Mouse (Mus musculus) liver, embryonic 13.5 days (tissue): ENCODE data around the gene Spata32. TPM values are rescaled to one million over a fixed set of nuclear protein-coding genes. Genes with fewer than 3 reads are reported as not detected.

Experiments used
- ATAC-seq: fragments of 200-750 bp; cut with Nextera tagmentation; 2 replicates; pipeline ENCODE4 v1.8.0; 2017; ENCODE audit warnings: low read depth, mild to moderate bottlenecking, moderate number of reproducible peaks, moderate library complexity
- DNase-seq: peaks from one replicate; pipeline ENCODE4 v3.0.0; 2022
- H3K27ac ChIP-seq: fragments of 300-500 bp; sonication (generic); 2 replicates; pipeline ENCODE4 v1.5.1; 2015; ENCODE audit warnings: moderate library complexity, mild to moderate bottlenecking, inconsistent platforms
- H3K27me3 ChIP-seq: fragments of 300-500 bp; sonication (generic); 2 replicates; pipeline ENCODE4 v1.6.1; 2015; ENCODE audit warnings: mild to moderate bottlenecking, inconsistent platforms
- H3K36me3 ChIP-seq: fragments of 300-500 bp; sonication (generic); 2 replicates; pipeline ENCODE4 v1.6.1; 2015; ENCODE audit warnings: mild to moderate bottlenecking, inconsistent platforms
- H3K4me1 ChIP-seq: fragments of 300-500 bp; sonication (generic); replicated peaks from 2 replicates; pipeline ENCODE4 v1.6.1; 2015; ENCODE audit warnings: inconsistent platforms
- H3K4me2 ChIP-seq: fragments of 300-500 bp; sonication (generic); 2 replicates; pipeline ENCODE4 v1.6.1; 2015; ENCODE audit warnings: inconsistent platforms, mild to moderate bottlenecking, moderate library complexity
- H3K4me3 ChIP-seq: fragments of 300-500 bp; sonication (generic); replicated peaks from 2 replicates; pipeline ENCODE4 v1.5.1; 2015; ENCODE audit warnings: mild to moderate bottlenecking, inconsistent platforms
- H3K9ac ChIP-seq: fragments of 300-500 bp; sonication (generic); 2 replicates; pipeline ENCODE4 v1.6.1; 2015; ENCODE audit warnings: mild to moderate bottlenecking, inconsistent platforms
- H3K9me3 ChIP-seq: fragments of 300-500 bp; sonication (generic); replicated peaks from 2 replicates; pipeline ENCODE4 v1.6.1; 2016; ENCODE audit warnings: inconsistent platforms
- WGBS: fragments of 180-500 bp; shearing (Covaris S2); methylation state at CpG from one replicate; pipeline ENCODE4 v1.1.7; 2015; ENCODE audit not compliant: insufficient replicate concordance; 5-methylcytosine and 5-hydroxymethylcytosine counted together
- polyA plus RNA-seq: library from polyadenylated mRNA; unstranded; fragments of >200 nt; fragmentation: Nextera tagmentation; extraction: Ambion mirVana; gene quantifications from 2 replicates; pipeline ENCODE4 v1.2.1, GENCODE M21; 2015

Gene Spata32
- polyA plus RNA-seq, 1 experiment from 2014 or later, result not detected

DNA sequence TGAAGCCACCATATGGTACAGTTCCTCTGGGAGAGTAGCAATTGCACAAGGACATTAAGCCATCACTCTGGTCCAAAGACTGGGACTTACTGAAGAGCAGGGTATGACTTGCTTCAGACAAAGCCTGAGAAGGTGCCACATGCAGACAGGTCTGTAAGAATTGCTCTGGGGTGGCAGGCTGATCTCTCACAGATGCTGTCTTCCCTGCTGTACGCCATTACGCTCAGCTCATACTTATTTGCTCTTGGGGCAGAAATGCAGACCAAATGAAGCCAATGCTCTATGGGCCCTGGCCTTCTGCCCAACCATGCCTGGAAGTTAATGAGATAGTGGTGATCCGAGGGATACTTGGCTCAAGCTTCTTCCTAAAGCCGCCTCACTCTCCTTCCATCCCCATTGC is 26.6 kb upstream of the Spata32 start:
- Histone ChIP-seq H3K9ac (no peak overlapping the region), H3K36me3 (peaks cover 7% of the 10 kb centered on the region; the same call in 1 of the 2 replicates), H3K4me2 (no peak overlapping the region), H3K4me1 (peaks cover 25% of the 10 kb centered on the region), H3K27ac (no peak overlapping the region), H3K9me3 (no peaks in the 10 kb centered on the region), H3K27me3 (no peaks in the 10 kb centered on the region), H3K4me3 (no peak overlapping the region)
- DNase-seq, result no peak
- ATAC-seq, result no peak
- WGBS, result 83% methylated on average over 4 of the region's 4 CpGs

DNA sequence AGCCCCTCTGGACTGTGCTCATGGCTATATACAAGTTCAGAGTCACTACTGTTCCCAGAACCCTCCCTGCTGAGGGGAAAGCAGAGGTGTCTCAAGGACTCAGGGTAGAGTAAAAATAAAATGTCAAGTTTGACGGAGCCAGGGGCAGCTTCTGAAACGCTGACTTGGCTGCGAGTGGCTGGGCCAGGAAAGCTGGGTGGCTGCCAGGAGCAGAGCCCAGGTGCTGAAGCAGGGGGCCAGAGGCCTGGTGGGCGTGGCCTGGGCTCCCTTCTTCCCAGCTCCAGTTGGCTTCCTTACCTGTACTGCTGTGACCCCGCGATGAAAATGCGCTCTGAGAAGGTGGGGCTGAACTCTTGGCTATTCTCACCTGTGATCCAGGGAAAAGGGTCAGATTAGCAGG is 22.5 kb upstream of the Spata32 start:
- DNase-seq (no peak), ATAC-seq (no peak)
- Histone ChIP-seq H3K27me3 (no peaks in the 10 kb centered on the region), H3K27ac (no peak overlapping the region), H3K36me3 (peaks cover 29% of the 10 kb centered on the region), H3K9me3 (no peaks in the 10 kb centered on the region), H3K9ac (no peak overlapping the region), H3K4me2 (no peak overlapping the region), H3K4me3 (no peak overlapping the region), H3K4me1 (peaks cover 7% of the 10 kb centered on the region)
- 42% methylated on average over 7 of the region's 7 CpGs for WGBS

DNA sequence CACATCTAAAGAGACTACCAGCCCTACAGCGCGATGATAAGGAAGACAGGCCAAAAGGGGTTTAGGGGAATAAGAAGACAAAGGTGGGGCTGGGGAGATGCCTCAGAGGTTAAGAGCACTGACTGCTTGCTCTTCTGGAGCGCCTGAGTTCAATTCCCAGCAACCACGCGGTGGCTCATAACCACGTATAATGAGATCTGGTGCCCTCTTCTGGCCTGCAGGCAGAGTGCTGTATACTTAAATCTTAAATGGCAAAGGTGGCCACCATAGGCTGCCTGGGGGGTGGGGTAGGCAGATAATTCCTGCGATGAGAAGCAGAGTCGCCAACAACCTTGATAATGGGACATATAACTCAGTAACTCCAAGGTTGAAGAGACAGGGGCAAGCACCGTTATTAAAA is 19.5 kb upstream of the Spata32 start:
- Histone ChIP-seq H3K27me3 (no peaks in the 10 kb centered on the region), H3K36me3 (peaks cover 29% of the 10 kb centered on the region), H3K9me3 (no peaks in the 10 kb centered on the region), H3K4me2 (no peak overlapping the region), H3K9ac (no peak overlapping the region), H3K4me1 (0 out of 2 replicates have a peak, but pooled peaks cover 6% of the 10 kb centered on the region), H3K27ac (no peak overlapping the region), H3K4me3 (no peak overlapping the region)
- DNase-seq (no peak), ATAC-seq (no peak)
- WGBS, result 58% methylated on average over 9 of the region's 9 CpGs

DNA sequence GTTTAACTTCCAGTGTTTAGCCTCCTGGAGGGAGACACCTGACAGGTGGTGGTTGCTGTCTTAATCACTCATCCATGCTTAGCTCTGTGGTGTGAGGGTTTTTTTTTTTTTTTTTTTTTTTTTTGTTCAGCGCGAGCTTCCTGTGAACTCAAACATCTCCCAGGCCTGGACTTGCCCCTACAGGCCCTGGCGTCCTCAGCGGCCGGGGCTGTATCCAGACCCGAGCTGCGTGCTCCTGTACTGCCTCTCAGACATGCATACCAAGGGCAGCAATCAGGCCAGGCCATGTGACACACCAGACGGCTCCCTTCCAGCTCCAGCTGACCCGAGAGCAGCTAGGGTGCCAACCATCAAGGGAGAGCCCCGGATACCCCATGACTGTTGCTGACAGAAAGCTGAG is 18.7 kb upstream of the Spata32 start:
- no peak for ATAC-seq
- Histone ChIP-seq H3K36me3 (peaks cover 29% of the 10 kb centered on the region), H3K27ac (no peak overlapping the region), H3K4me1 (0 out of 2 replicates have a peak, but pooled peaks cover 6% of the 10 kb centered on the region), H3K9me3 (no peaks in the 10 kb centered on the region), H3K4me3 (no peak overlapping the region), H3K27me3 (no peaks in the 10 kb centered on the region), H3K4me2 (no peak overlapping the region), H3K9ac (no peak overlapping the region)
- DNase-seq, result no peak
- 76% methylated on average over 10 of the region's 10 CpGs for WGBS

DNA sequence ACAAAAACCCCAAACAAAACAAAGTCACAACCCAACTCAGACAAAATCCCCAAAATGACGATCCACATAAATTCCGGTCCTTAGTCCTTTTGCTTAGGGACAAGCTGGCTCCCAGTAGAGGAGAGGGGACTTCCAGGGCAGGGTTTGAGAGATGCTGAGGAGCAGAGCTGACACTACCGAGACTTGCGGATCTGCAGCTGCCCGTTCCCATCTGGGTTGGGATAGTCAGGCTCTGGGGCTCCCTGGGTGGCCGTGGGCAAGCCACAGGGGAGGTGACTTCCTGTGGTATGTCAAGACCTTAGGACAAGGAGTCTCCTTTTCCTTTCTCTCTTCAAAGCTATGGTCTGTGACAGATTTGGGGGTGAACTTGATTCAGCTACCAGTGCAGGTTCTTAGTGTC is 18.2 kb upstream of the Spata32 start:
- H3K4me2 ChIP-seq, result no peak overlapping the region
- 0 out of 2 replicates have a peak, but pooled peaks cover 6% of the 10 kb centered on the region for H3K4me1 ChIP-seq
- peaks cover 29% of the 10 kb centered on the region for H3K36me3 ChIP-seq
- no peak overlapping the region for H3K9ac ChIP-seq
- no peak overlapping the region for H3K4me3 ChIP-seq
- no peaks in the 10 kb centered on the region for H3K27me3 ChIP-seq
- DNase-seq, result no peak
- ATAC-seq, result no peak
- WGBS, result 65% methylated on average over 6 of the region's 6 CpGs
- no peak overlapping the region for H3K27ac ChIP-seq
- no peaks in the 10 kb centered on the region for H3K9me3 ChIP-seq

DNA sequence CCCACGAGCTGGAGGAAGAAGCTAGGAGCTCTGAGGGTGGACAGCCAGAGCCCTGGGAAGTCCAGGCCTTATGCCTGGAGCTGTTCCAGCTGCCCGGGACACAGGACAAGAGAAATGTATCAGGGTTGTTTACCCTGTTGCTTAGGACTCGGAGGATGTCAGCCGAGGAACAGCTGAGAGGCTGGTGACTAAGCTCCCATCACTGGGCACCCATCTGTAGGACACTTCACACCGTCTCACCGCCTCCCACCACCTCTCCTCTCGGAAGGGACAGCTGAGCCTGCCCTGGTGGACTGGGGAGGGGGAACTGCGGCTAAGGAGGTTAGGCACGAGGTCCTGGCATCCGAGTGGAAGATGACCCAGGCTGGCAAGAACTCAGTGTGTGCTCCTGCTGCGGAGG is 17.5 kb upstream of the Spata32 start:
- no peak overlapping the region for H3K27ac ChIP-seq
- H3K9me3 ChIP-seq, result no peaks in the 10 kb centered on the region
- DNase-seq (no peak), ATAC-seq (no peak)
- 0 out of 2 replicates have a peak, but pooled peaks cover 2% of the 10 kb centered on the region for H3K4me1 ChIP-seq
- peaks cover 28% of the 10 kb centered on the region for H3K36me3 ChIP-seq
- H3K9ac ChIP-seq, result no peak overlapping the region
- no peak overlapping the region for H3K4me2 ChIP-seq
- no peaks in the 10 kb centered on the region for H3K27me3 ChIP-seq
- H3K4me3 ChIP-seq, result no peak overlapping the region
- WGBS, result 62% methylated on average over 11 of the region's 11 CpGs

DNA sequence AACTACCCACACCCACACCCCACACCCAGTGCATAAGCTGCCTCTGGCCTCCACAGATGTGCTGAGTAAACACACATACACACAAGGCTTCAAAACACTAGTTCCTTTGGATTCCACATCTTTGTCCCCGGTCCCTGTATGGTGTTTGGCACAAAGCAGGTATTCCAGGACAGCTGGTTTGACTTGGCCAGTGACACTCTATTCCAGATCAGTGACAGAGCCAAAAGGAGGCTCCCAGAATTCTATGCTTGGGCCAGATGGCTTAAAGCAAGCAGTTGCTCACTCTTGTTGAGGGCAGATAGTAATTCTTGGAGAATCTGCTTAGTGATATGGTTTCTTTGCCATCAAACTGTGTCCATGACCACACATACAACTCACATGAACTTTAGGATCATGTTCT is 16.2 kb upstream of the Spata32 start:
- no peak overlapping the region for H3K27ac ChIP-seq
- no peaks in the 10 kb centered on the region for H3K9me3 ChIP-seq
- H3K36me3 ChIP-seq, result peaks cover 27% of the 10 kb centered on the region
- no peak overlapping the region for H3K4me2 ChIP-seq
- no peaks in the 10 kb centered on the region for H3K27me3 ChIP-seq
- no peaks in the 10 kb centered on the region for H3K4me1 ChIP-seq
- WGBS, result 56% methylated on average over 1 of the region's 1 CpGs
- H3K4me3 ChIP-seq, result no peak overlapping the region
- ATAC-seq (no peak), DNase-seq (no peak)
- no peak overlapping the region for H3K9ac ChIP-seq

DNA sequence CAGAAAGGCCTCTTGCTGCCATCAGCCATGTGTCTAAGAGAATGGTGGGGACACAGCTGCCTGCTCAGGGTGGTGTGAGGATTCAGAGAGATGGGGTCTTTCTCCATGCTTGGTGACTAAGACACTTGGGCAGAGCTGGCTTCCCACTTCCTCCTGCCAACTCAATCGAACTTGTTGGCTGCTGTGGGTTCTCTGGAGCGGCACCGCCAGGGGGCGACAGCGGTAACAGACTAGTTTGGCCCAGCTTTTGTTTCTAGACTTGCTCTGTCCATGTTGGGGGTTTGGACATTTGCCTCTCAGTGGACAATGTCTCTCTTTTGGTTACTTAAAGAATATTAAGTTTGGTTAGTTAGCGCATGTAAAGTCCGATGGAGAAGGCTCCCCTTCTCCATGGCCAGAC is 14.7 kb upstream of the Spata32 start:
- H3K9me3 ChIP-seq, result no peaks in the 10 kb centered on the region
- WGBS, result 23% methylated on average over 7 of the region's 7 CpGs
- H3K36me3 ChIP-seq, result peaks cover 24% of the 10 kb centered on the region
- DNase-seq (peak; percentile 39), ATAC-seq (no peak)
- no peak overlapping the region for H3K4me3 ChIP-seq
- H3K27ac ChIP-seq, result no peak overlapping the region
- H3K9ac ChIP-seq, result no peak overlapping the region
- no peaks in the 10 kb centered on the region for H3K27me3 ChIP-seq
- H3K4me2 ChIP-seq, result no peak overlapping the region
- no peaks in the 10 kb centered on the region for H3K4me1 ChIP-seq

DNA sequence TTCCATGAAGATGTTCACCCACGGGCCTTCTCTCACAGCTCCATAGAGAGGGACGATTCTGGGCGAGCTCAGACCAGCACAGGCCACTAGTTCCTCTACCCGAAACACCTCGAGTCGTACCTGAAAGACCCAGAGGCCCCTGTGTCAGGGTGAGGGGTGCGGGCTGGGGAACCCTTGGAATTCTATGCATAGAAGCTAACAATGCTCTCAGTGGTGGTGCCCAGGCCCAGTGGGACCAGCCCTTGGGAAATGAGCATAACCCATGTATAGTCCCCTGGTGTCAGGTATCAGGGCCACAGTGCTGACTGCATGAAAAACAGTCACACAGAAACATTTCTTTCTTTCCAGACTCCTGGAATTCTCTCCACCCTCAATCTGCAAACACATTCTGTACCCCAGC is 13.1 kb upstream of the Spata32 start:
- Histone ChIP-seq H3K27me3 (no peaks in the 10 kb centered on the region), H3K4me3 (no peak overlapping the region), H3K27ac (no peak overlapping the region), H3K9me3 (no peaks in the 10 kb centered on the region), H3K9ac (no peak overlapping the region), H3K36me3 (peaks cover 23% of the 10 kb centered on the region), H3K4me2 (no peak overlapping the region), H3K4me1 (no peaks in the 10 kb centered on the region)
- WGBS, result 72% methylated on average over 7 of the region's 7 CpGs
- ATAC-seq (no peak), DNase-seq (no peak)

DNA sequence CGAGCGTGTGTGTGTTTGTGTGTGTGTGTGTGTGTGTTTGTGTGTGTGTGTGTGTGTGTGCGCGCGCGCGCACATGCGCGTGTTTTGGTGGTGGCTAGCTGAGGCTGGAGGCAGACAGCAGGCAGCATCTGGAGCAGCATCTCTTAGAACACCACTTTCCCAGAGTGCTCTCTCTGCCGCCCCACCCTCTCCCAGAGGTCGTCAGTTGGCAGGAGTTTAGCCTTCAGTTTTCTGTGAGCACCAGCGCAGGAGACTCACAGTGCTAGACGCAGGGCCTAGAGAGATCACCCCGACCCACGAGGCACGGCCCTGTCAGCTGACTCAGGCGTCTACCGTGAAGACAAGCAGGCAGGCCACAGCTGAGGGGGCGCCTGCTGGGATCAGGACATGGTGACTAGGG is 12.4 kb upstream of the Spata32 start:
- Histone ChIP-seq H3K4me2 (no peak overlapping the region), H3K27me3 (no peaks in the 10 kb centered on the region)
- 85% methylated on average over 19 of the region's 19 CpGs for WGBS

DNA sequence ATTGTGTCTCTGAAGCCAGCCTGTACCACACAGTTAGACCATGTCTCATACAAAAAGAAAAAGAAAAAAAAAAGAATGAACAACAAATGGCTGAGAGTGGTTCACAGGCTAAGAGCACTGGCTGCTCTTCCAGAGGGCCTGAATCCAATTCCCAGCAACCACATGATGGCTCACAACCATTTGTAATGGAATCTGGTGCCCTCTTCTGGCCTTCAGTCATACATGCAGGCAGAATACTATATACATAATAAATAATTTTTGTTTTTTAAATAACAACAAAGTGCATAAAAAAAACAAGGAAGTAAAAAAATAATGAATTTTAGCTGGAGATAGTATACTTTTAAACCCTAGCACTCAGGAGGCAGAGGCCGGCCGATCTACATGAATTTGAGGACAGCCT is 11.4 kb upstream of the Spata32 start:
- H3K36me3 ChIP-seq, result peaks cover 26% of the 10 kb centered on the region
- H3K4me2 ChIP-seq, result no peak overlapping the region
- 74% methylated on average over 2 of the region's 2 CpGs for whole genome bisulfite sequencing
- no peak overlapping the region for H3K9ac ChIP-seq
- ATAC-seq (no peak), DNase-seq (no peak)
- no peak overlapping the region for H3K27ac ChIP-seq
- H3K9me3 ChIP-seq, result no peaks in the 10 kb centered on the region
- peaks cover 3% of the 10 kb centered on the region; the same call in 1 of the 2 replicates for H3K4me1 ChIP-seq
- no peak overlapping the region for H3K4me3 ChIP-seq
- no peaks in the 10 kb centered on the region for H3K27me3 ChIP-seq

More for the DNA sequence above, 12.4 kb upstream of the Spata32 start:
- ATAC-seq (no peak), DNase-seq (no peak)
- no peak overlapping the region for H3K27ac ChIP-seq
- no peaks in the 10 kb centered on the region for H3K4me1 ChIP-seq
- peaks cover 23% of the 10 kb centered on the region for H3K36me3 ChIP-seq
- H3K9me3 ChIP-seq, result no peaks in the 10 kb centered on the region
- no peak overlapping the region for H3K4me3 ChIP-seq
- H3K9ac ChIP-seq, result no peak overlapping the region

DNA sequence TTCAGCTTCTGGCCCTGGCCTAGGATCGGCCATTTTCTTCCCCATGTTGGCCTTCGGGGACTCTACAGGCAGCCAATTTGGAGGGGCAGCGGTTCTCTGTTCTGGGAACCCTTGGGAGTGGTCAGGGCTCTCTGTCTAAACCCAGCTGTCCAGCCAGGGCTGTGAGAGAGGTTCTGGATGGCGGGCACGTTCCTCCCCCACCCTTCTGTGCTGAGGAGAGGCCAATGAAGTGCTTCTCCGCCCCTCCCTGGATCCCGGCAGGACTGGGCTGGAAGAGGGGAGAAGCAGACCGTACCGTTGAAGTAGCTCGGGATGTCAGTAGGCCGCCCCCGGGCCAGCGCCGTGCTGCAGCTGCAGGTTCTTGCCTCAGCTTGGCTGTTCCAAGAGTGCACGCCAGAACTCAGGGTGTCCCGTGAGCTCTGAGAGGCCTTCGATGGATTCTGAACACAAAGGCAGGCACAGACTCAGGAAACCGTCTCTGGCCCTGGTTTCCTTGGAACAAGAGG is 5.8 kb upstream of the Spata32 start:
- no peak overlapping the region for H3K27ac ChIP-seq
- DNase-seq (no peak), ATAC-seq (no peak)
- peaks cover 13% of the 10 kb centered on the region; the same call in 1 of the 2 replicates for H3K36me3 ChIP-seq
- H3K4me2 ChIP-seq, result no peak overlapping the region
- no peaks in the 10 kb centered on the region for H3K9me3 ChIP-seq
- no peak overlapping the region for H3K9ac ChIP-seq
- 69% methylated on average over 18 of the region's 18 CpGs for WGBS
- peaks cover 3% of the 10 kb centered on the region; the same call in 1 of the 2 replicates for H3K4me1 ChIP-seq
- no peak overlapping the region for H3K4me3 ChIP-seq
- 0 out of 2 replicates have a peak, but pooled peaks cover 3% of the 10 kb centered on the region for H3K27me3 ChIP-seq
